ENCODE assay signal across 8 mouse cellular contexts in genomic region chr16:22163456-22163851, GRCm38 (mm10). TPM values are rescaled to one million over a fixed set of nuclear protein-coding genes. Genes with fewer than 3 reads are reported as not detected.
DNase-seq lines count a peak whose midpoint lies in the region; ATAC-seq and TF ChIP-seq lines count a peak whose summit lies in the region.

No protein-coding gene starts in this region.

- no peaks in the 10 kb centered on the region for H3K27me3 ChIP-seq in forebrain, embryonic 13.5 days
- H3K27me3 ChIP-seq in hindbrain, postnatal 0 days (ENCODE audit: insufficient read depth, low read length) = no peaks in the 10 kb centered on the region; the same call in 1 of the 2 replicates
- peaks cover 48% of the 10 kb centered on the region for H3K27me3 ChIP-seq in liver, embryonic 14.5 days (ENCODE audit: control insufficient read depth, insufficient read depth, low read length)
- no peaks in the 10 kb centered on the region for H3K27me3 ChIP-seq in neural tube, embryonic 13.5 days

- peak; percentile 43 for TF ChIP-seq CTCF in hindbrain, postnatal 0 days (IDR thresholded peaks at IDR 0.05; ENCODE audit: low read depth)
- no peak for TF ChIP-seq CTCF in liver, embryonic 14.5 days (IDR thresholded peaks at IDR 0.05; ENCODE audit: low read depth)

- H3K4me3 ChIP-seq in forebrain, embryonic 13.5 days = peak overlapping the region; percentile 98
- H3K4me3 ChIP-seq in hindbrain, postnatal 0 days (ENCODE audit: low read length) = peak overlapping the region; percentile 89
- peak overlapping the region; percentile 49 to 65 for H3K4me3 ChIP-seq in liver, embryonic 14.5 days (ENCODE audit: insufficient read depth in 1 of 2, low read depth in 2 of 2, low read length in 2 of 2)
- peak overlapping the region; percentile 85 for H3K4me3 ChIP-seq in neural tube, embryonic 13.5 days

- no peak for TF ChIP-seq EP300 in liver, embryonic 14.5 days (IDR thresholded peaks at IDR 0.05; ENCODE audit: low read depth)

- peak; percentile 74 for ATAC-seq in forebrain, embryonic 13.5 days
- peak; percentile 80 for ATAC-seq in hindbrain, postnatal 0 days
- ATAC-seq in liver, embryonic 14.5 days (ENCODE audit: insufficient read depth) = peak; percentile 28; the same call in 1 of the 2 replicates
- ATAC-seq in neural tube, embryonic 13.5 days (ENCODE audit: low read depth) = peak; percentile 64
- no peak for ATAC-seq in megakaryocyte progenitor cell, adult 5-6 weeks (replicated peaks; ENCODE audit: poor library complexity)

- peak overlapping the region; percentile 97 for H3K9ac ChIP-seq in forebrain, embryonic 13.5 days
- H3K9ac ChIP-seq in hindbrain, postnatal 0 days (replicated peaks; ENCODE audit: low read length) = peak overlapping the region; percentile 71
- no peak overlapping the region for H3K9ac ChIP-seq in liver, embryonic 14.5 days (replicated peaks)
- peak overlapping the region; percentile 92 for H3K9ac ChIP-seq in neural tube, embryonic 13.5 days

- H3K4me1 ChIP-seq in forebrain, embryonic 13.5 days = peaks cover 33% of the 10 kb centered on the region
- H3K4me1 ChIP-seq in hindbrain, postnatal 0 days (ENCODE audit: insufficient read depth, low read length) = no peaks in the 10 kb centered on the region
- no peaks in the 10 kb centered on the region for H3K4me1 ChIP-seq in liver, embryonic 14.5 days (replicated peaks; ENCODE audit: control insufficient read depth in 2 of 2, insufficient read depth in 2 of 2, low read length in 1 of 2)
- H3K4me1 ChIP-seq in neural tube, embryonic 13.5 days (replicated peaks) = peaks cover 32% of the 10 kb centered on the region

- peak; percentile 47 to 49 for DNase-seq in cerebellum, postnatal 10 days
- no peak for DNase-seq in cerebellum, adult 8-10 months
- DNase-seq in ES-CJ7 (ENCODE audit: low read depth, low spot score) = peak; percentile 72
- DNase-seq in hindbrain, postnatal 0 days (ENCODE audit: low spot score) = peak; percentile 74
- DNase-seq in liver, embryonic 14.5 days (ENCODE audit: low read depth in 3 of 3, low spot score in 3 of 3) = no peak

- H3K36me3 ChIP-seq in forebrain, embryonic 13.5 days (ENCODE audit: poor library complexity, severe bottlenecking) = no peaks in the 10 kb centered on the region
- H3K36me3 ChIP-seq in hindbrain, postnatal 0 days (ENCODE audit: insufficient read depth, low read length) = no peaks in the 10 kb centered on the region
- H3K36me3 ChIP-seq in liver, embryonic 14.5 days (replicated peaks; ENCODE audit: control insufficient read depth, insufficient read depth, low read depth) = no peaks in the 10 kb centered on the region
- H3K36me3 ChIP-seq in neural tube, embryonic 13.5 days = no peaks in the 10 kb centered on the region

- H3K4me2 ChIP-seq in forebrain, embryonic 13.5 days = peak overlapping the region; percentile 89
- H3K4me2 ChIP-seq in hindbrain, postnatal 0 days (ENCODE audit: low read depth, low read length) = peak overlapping the region; percentile 96
- H3K4me2 ChIP-seq in liver, embryonic 14.5 days (ENCODE audit: low read depth) = peak overlapping the region; percentile 65
- peak overlapping the region; percentile 94 for H3K4me2 ChIP-seq in neural tube, embryonic 13.5 days

- peak overlapping the region; percentile 86 for H3K27ac ChIP-seq in forebrain, embryonic 13.5 days
- peak overlapping the region; percentile 60; the same call in 1 of the 2 replicates for H3K27ac ChIP-seq in hindbrain, postnatal 0 days
- H3K27ac ChIP-seq in liver, embryonic 14.5 days = no peak overlapping the region
- peak overlapping the region; percentile 91 for H3K27ac ChIP-seq in neural tube, embryonic 13.5 days (replicated peaks)

- under 1% methylated on average over 26 of the region's 27 CpGs for WGBS in forebrain, embryonic 13.5 days
- WGBS in hindbrain, postnatal 0 days = under 1% methylated on average over 27 of the region's 27 CpGs
- WGBS in liver, embryonic 14.5 days (ENCODE audit: insufficient replicate concordance) = 0% methylated on average over 27 of the region's 27 CpGs
- under 1% methylated on average over 27 of the region's 27 CpGs for WGBS in neural tube, embryonic 13.5 days

- H3K9me3 ChIP-seq in forebrain, embryonic 13.5 days (replicated peaks) = no peaks in the 10 kb centered on the region
- no peaks in the 10 kb centered on the region for H3K9me3 ChIP-seq in hindbrain, postnatal 0 days (ENCODE audit: low read length)
- no peaks in the 10 kb centered on the region for H3K9me3 ChIP-seq in liver, embryonic 14.5 days (ENCODE audit: control insufficient read depth, low read length)
- no peaks in the 10 kb centered on the region for H3K9me3 ChIP-seq in neural tube, embryonic 13.5 days

RNA-seq across cellular contexts. Expression of gene Igf2bp2, which starts 0.4 kb away (rescaled TPM):
- 52.7 and 55.3 TPM in 2 replicates for polyA plus RNA-seq in forebrain, embryonic 13.5 days (2015; fragmentation: Nextera tagmentation; extraction: Ambion mirVana)
- 15.8 and 19.1 TPM in 2 replicates for total RNA-seq in hindbrain, postnatal 0 days (2014; rRNA removed)
- 7.7 and 8.2 TPM in 2 replicates for polyA plus RNA-seq in hindbrain, postnatal 0 days (2015; fragmentation: Nextera tagmentation; extraction: Ambion mirVana)
- 3.4 and 3.7 TPM in 2 replicates for polyA plus RNA-seq in liver, embryonic 14.5 days (2012; rRNA removed)
- polyA plus RNA-seq in liver, embryonic 14.5 days (2014; fragmentation: Nextera tagmentation; extraction: Ambion mirVana) = 7.3 and 7.6 TPM in 2 replicates
- 38.1 and 43.9 TPM in 2 replicates for polyA plus RNA-seq in neural tube, embryonic 13.5 days (2015; fragmentation: Nextera tagmentation; extraction: Ambion mirVana)
- total RNA-seq in megakaryocyte progenitor cell, adult 5-6 weeks (2015) = 2.8 and 3.4 TPM in 2 replicates
- 1.1 and 1.6 TPM in 2 replicates for total RNA-seq in megakaryocyte progenitor cell, adult 5-6 weeks (2017)

Comparison
In these comparisons a context has a peak if more than half of its experiments do, and no peak if none do; other contexts are left out.
1. DNase-seq: peak in cerebellum, postnatal 10 days (2 of 2), ES-CJ7 (single experiment) and hindbrain, postnatal 0 days (single experiment); none in cerebellum, adult 8-10 months (single experiment) and liver, embryonic 14.5 days (0 of 3).
2. Peak in every context shown above with its lines, with median percentiles within 50 percentile points of each other: H3K4me2 ChIP-seq and H3K4me3 ChIP-seq.